Mouse (Mus musculus): ENCODE measurements around the gene Gm7137. TPM values are rescaled to one million over a fixed set of nuclear protein-coding genes. Genes with fewer than 3 reads are reported as not detected.
A peak's percentile ranks its signal among the peaks of the same experiment; 100 is the strongest.
"Not testable (repeated sequence)": the region's sequence is repeated elsewhere in the genome, so short reads cannot be mapped to it uniquely, and the experiment has no call there.

The Gm7137 gene
- not detected in 2 replicates for polyA plus RNA-seq (2011; ENCODE audit: insufficient read length, low read depth, missing spikeins)

- not testable (repeated sequence) for H3K27ac ChIP-seq (ENCODE audit: insufficient read depth, low read length); H3K4me1 ChIP-seq (ENCODE audit: control insufficient read depth, insufficient read depth, low read length); H3K4me3 ChIP-seq (ENCODE audit: insufficient read depth, low read length)
These were observed at the start of gene Gm7137 for GRCm38 (mm10) chr10:77787876-77788275. Gm7137 (minus strand) TSS chr10:77788200.

DNA sequence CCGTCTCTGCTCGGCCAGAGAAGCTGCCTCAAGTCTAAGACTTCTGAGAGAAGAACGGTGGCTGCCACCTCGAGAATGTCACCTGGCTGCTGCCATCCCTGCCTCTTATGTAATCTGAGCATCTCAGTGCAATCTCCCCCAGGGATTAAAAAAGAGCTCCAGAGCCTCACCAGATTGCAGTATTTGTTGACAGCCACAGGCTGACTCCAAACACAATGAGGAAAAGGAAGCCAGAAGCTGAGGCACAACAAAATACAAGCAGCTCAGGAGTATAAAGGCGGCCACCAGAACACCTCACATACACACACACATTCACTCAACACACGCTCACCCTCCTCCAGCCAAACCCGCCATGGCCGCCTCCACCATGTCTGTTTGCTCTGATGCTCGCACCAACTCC, 47.6 kb upstream of the Gm7137 start, which contains the start of gene Krtap10-10:
TSS of gene Krtap10-10 (plus strand) at position 301 of the 400 bp plus-strand sequence.
- Histone ChIP-seq H3K4me3 (ENCODE audit: insufficient read depth, low read length) (no peak within 1 kb of the TSS), H3K4me1 (ENCODE audit: control insufficient read depth, insufficient read depth, low read length) (no peaks in the 10 kb centered on the region)
- no peak for TF ChIP-seq POLR2A (IDR thresholded peaks at IDR 0.05; ENCODE audit: low read depth, low read length)
- no peak for TF ChIP-seq CTCF (IDR thresholded peaks at IDR 0.05; ENCODE audit: borderline replicate concordance, insufficient read depth, low read length)

GRCm38 (mm10) chr10:77826951-77827350, 39.0 kb upstream of the Gm7137 start, which contains the start of gene Krtap10-4:
Krtap10-4 (minus strand) TSS chr10:77827095.
- no peak within 1 kb of the TSS for H3K4me3 ChIP-seq (ENCODE audit: insufficient read depth, low read length)
- TF ChIP-seq POLR2A (IDR thresholded peaks at IDR 0.05; ENCODE audit: low read depth, low read length) = no peak
- no peak for TF ChIP-seq CTCF (IDR thresholded peaks at IDR 0.05; ENCODE audit: borderline replicate concordance, insufficient read depth, low read length)
- H3K4me1 ChIP-seq (ENCODE audit: control insufficient read depth, insufficient read depth, low read length) = no peaks in the 10 kb centered on the region
- no peak within 1 kb of the TSS for H3K27ac ChIP-seq (ENCODE audit: insufficient read depth, low read length)

More for the DNA sequence above, 47.6 kb upstream of the Gm7137 start, which contains the start of gene Krtap10-10:
- no peak within 1 kb of the TSS for H3K27ac ChIP-seq (ENCODE audit: insufficient read depth, low read length)

- TF ChIP-seq CTCF (IDR thresholded peaks at IDR 0.05; ENCODE audit: borderline replicate concordance, insufficient read depth, low read length) (no peak), POLR2A (IDR thresholded peaks at IDR 0.05; ENCODE audit: low read depth, low read length) (no peak)
- Histone ChIP-seq H3K27ac (ENCODE audit: insufficient read depth, low read length) (no peak overlapping the region), H3K4me1 (ENCODE audit: control insufficient read depth, insufficient read depth, low read length) (no peaks in the 10 kb centered on the region), H3K4me3 (ENCODE audit: insufficient read depth, low read length) (no peak overlapping the region)
These were observed 31.2 kb upstream of the Gm7137 start for GRCm38 (mm10) chr10:77819203-77819602.

GRCm38 (mm10) chr10:77818523-77818922, 30.5 kb upstream of the Gm7137 start:
- TF ChIP-seq CTCF (IDR thresholded peaks at IDR 0.05; ENCODE audit: borderline replicate concordance, insufficient read depth, low read length) = no peak
- no peak for TF ChIP-seq POLR2A (IDR thresholded peaks at IDR 0.05; ENCODE audit: low read depth, low read length)
- no peak overlapping the region for H3K4me3 ChIP-seq (ENCODE audit: insufficient read depth, low read length)
- H3K4me1 ChIP-seq (ENCODE audit: control insufficient read depth, insufficient read depth, low read length) = no peaks in the 10 kb centered on the region
- no peak overlapping the region for H3K27ac ChIP-seq (ENCODE audit: insufficient read depth, low read length)

GRCm38 (mm10) chr10:77815514-77815913, 27.5 kb upstream of the Gm7137 start:
- Histone ChIP-seq H3K27ac (ENCODE audit: insufficient read depth, low read length) (no peak overlapping the region), H3K4me1 (ENCODE audit: control insufficient read depth, insufficient read depth, low read length) (no peaks in the 10 kb centered on the region), H3K4me3 (ENCODE audit: insufficient read depth, low read length) (no peak overlapping the region)
- TF ChIP-seq CTCF (IDR thresholded peaks at IDR 0.05; ENCODE audit: borderline replicate concordance, insufficient read depth, low read length) = peak; percentile 20; the same call in 1 of the 2 replicates
- no peak for TF ChIP-seq POLR2A (IDR thresholded peaks at IDR 0.05; ENCODE audit: low read depth, low read length)

- Histone ChIP-seq H3K27ac (ENCODE audit: insufficient read depth, low read length) (no peak within 1 kb of the TSS), H3K4me1 (ENCODE audit: control insufficient read depth, insufficient read depth, low read length) (no peaks in the 10 kb centered on the region), H3K4me3 (ENCODE audit: insufficient read depth, low read length) (no peak within 1 kb of the TSS)
These were observed 26.4 kb upstream of the Gm7137 start, which contains the start of gene Gm2696 for GRCm38 (mm10) chr10:77814382-77814781. Gm2696 (plus strand) TSS chr10:77814682.

DNA sequence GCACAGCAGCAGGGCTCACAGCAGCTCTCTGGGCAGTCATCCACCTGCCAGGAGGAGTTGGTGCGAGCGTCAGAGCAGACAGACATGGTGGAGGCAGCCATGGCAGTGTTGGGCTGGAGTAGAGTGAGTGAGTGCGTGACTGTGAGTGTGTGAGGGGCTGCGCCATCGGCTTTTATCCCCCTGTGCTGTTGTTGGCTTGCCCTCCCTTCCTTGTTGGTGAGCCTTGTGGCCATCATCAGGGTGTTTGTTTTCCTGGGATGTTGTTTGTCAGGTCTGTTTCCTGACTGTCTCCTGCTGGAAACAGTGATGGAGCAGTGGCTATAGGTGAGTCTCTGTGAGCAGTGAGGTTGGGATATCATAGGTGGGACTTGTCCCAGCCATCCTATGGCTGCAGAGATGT, 23.7 kb upstream of the Gm7137 start, which contains the start of gene Gm9507:
TSS of gene Gm9507 (minus strand) at position 101 of the 400 bp plus-strand sequence.
- no peak for TF ChIP-seq POLR2A (IDR thresholded peaks at IDR 0.05; ENCODE audit: low read depth, low read length)
- no peak for TF ChIP-seq CTCF (IDR thresholded peaks at IDR 0.05; ENCODE audit: borderline replicate concordance, insufficient read depth, low read length)
- no peak within 1 kb of the TSS for H3K4me3 ChIP-seq (ENCODE audit: insufficient read depth, low read length)
- no peak within 1 kb of the TSS for H3K27ac ChIP-seq (ENCODE audit: insufficient read depth, low read length)
- H3K4me1 ChIP-seq (ENCODE audit: control insufficient read depth, insufficient read depth, low read length) = no peaks in the 10 kb centered on the region

More at GRCm38 (mm10) chr10:77814382-77814781, 26.4 kb upstream of the Gm7137 start, which contains the start of gene Gm2696:
- no peak for TF ChIP-seq POLR2A (IDR thresholded peaks at IDR 0.05; ENCODE audit: low read depth, low read length)
- no peak for TF ChIP-seq CTCF (IDR thresholded peaks at IDR 0.05; ENCODE audit: borderline replicate concordance, insufficient read depth, low read length)

- Histone ChIP-seq H3K27ac (ENCODE audit: insufficient read depth, low read length) (no peak overlapping the region), H3K4me1 (ENCODE audit: control insufficient read depth, insufficient read depth, low read length) (no peaks in the 10 kb centered on the region)
- TF ChIP-seq CTCF (IDR thresholded peaks at IDR 0.05; ENCODE audit: borderline replicate concordance, insufficient read depth, low read length) = no peak
- no peak for TF ChIP-seq POLR2A (IDR thresholded peaks at IDR 0.05; ENCODE audit: low read depth, low read length)
These were observed 16.1 kb upstream of the Gm7137 start for GRCm38 (mm10) chr10:77804095-77804494.

GRCm38 (mm10) chr10:77798921-77799508, 11.0 kb upstream of the Gm7137 start, which contains the start of gene Gm19668:
Gm19668 (minus strand) TSS chr10:77799133.
- no peak within 1 kb of the TSS for H3K27ac ChIP-seq (ENCODE audit: insufficient read depth, low read length)
- H3K4me1 ChIP-seq (ENCODE audit: control insufficient read depth, insufficient read depth, low read length) = no peaks in the 10 kb centered on the region
- H3K4me3 ChIP-seq (ENCODE audit: insufficient read depth, low read length) = no peak within 1 kb of the TSS
- TF ChIP-seq CTCF (IDR thresholded peaks at IDR 0.05; ENCODE audit: borderline replicate concordance, insufficient read depth, low read length) = no peak
- TF ChIP-seq POLR2A (IDR thresholded peaks at IDR 0.05; ENCODE audit: low read depth, low read length) = no peak

More at GRCm38 (mm10) chr10:77804095-77804494, 16.1 kb upstream of the Gm7137 start:
- H3K4me3 ChIP-seq (ENCODE audit: insufficient read depth, low read length) = no peak overlapping the region

DNA sequence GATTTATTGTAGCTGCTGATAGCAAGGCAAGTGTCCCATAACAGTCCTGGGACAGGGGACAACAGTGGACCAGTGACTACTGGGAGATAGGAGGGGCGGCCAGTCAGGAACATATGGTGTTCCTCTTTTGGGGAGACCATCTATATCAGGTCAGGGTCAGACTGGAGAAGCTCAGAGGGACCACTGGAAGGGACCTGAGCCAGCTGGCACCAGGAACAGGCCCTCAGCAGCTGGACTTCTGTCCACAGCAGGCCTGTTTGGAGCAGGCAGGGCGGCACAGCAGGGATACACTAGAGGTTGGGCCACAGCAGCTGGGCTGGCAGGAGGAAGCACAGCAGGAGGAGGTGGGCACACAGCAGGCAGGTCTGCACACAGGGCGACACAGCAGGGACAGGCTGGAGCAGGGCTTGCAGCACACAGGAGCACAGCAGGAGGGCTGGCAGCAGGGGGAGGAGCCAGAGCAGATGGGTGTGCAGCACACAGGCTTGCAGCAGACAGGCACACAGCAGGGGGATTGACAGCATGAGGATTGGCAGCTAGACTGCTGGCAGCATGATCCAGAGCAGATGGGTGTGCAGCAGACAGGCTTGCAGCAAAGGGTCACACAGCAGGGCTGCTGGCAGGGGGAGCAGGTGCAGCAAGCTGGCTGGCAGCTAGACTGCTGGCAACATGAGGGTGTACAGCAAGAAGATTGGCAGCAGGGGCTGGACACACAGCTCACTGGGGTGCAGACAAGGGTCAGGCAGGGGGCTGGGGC, 10.3 kb upstream of the Gm7137 start:
- not testable (repeated sequence) for H3K4me3 ChIP-seq (ENCODE audit: insufficient read depth, low read length); H3K27ac ChIP-seq (ENCODE audit: insufficient read depth, low read length); H3K4me1 ChIP-seq (ENCODE audit: control insufficient read depth, insufficient read depth, low read length)
